8 mouse cellular contexts compared by ENCODE assay signal in the genomic region with DNA sequence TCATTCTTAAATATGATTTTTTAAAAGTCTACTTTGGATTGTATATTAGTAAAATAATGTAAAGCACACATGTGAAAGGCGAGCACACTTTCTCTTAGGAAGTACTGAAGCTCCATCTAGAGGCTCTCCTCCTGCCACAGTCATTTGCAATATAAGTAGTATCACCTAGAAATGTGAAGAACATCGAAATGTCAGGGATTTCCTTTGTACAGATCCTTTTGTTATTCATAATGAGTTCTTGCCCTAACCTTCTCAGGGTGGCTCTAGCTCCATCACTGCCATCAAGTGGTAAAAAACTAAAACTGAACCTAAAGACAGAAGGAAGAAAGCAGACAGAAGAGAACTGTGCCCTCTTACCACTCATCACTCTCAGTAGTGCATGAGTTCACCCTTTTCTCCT. TPM values are rescaled to one million over a fixed set of nuclear protein-coding genes. Genes with fewer than 3 reads are reported as not detected.
DNase-seq lines count a peak whose midpoint lies in the region; ATAC-seq and TF ChIP-seq lines count a peak whose summit lies in the region.

No protein-coding gene starts in this region.

- no peaks in the 10 kb centered on the region for H3K4me1 ChIP-seq in cortical plate, adult 2 months (ENCODE audit: control insufficient read depth, insufficient read depth, low read length)
- H3K4me1 ChIP-seq in midbrain, embryonic 15.5 days, result no peaks in the 10 kb centered on the region

- no peak overlapping the region for H3K9ac ChIP-seq in midbrain, embryonic 15.5 days

- H3K4me3 ChIP-seq in left cerebral cortex, adult 2 months, result no peak overlapping the region
- H3K4me3 ChIP-seq in cortical plate, adult 2 months (ENCODE audit: insufficient read depth, low read length), result no peak overlapping the region
- H3K4me3 ChIP-seq in midbrain, embryonic 15.5 days, result no peak overlapping the region

- H3K36me3 ChIP-seq in midbrain, embryonic 15.5 days (replicated peaks), result no peaks in the 10 kb centered on the region

- H3K4me2 ChIP-seq in midbrain, embryonic 15.5 days, result no peak overlapping the region

- peak; percentile 77 for ATAC-seq in midbrain, embryonic 15.5 days (replicated peaks)

- TF ChIP-seq CTCF in left cerebral cortex, adult 2 months (IDR thresholded peaks at IDR 0.05), result peak; percentile 49
- peak; percentile 26; the same call in 1 of the 2 replicates for TF ChIP-seq CTCF in cortical plate, adult 2 months (IDR thresholded peaks at IDR 0.05; ENCODE audit: extremely low read depth, insufficient read depth, low read length)

- no peaks in the 10 kb centered on the region for H3K27me3 ChIP-seq in midbrain, embryonic 15.5 days (replicated peaks)

- H3K27ac ChIP-seq in left cerebral cortex, adult 2 months, result no peak overlapping the region
- H3K27ac ChIP-seq in cortical plate, adult 2 months (ENCODE audit: insufficient read depth, low read length), result no peak overlapping the region
- no peak overlapping the region for H3K27ac ChIP-seq in midbrain, embryonic 15.5 days

- DNase-seq in left cerebral cortex, adult 2 months (ENCODE audit: extremely low spot score in 1 of 2, low spot score in 2 of 2), result no peak
- DNase-seq in left cerebral cortex, postnatal 10 days (ENCODE audit: extremely low spot score in 1 of 2, low spot score in 2 of 2), result no peak
- peak; percentile 39 for DNase-seq in MN1 (ENCODE audit: low spot score)
- DNase-seq in thymus, adult 18-20 months, result no peak
- DNase-seq in urinary bladder, adult 2 months (ENCODE audit: low spot score), result no peak
- no peak for DNase-seq in yolk sac, embryonic 10.5 days (ENCODE audit: low spot score)

- WGBS in midbrain, embryonic 15.5 days, result 41% methylated on average over 2 of the region's 2 CpGs

- intact Hi-C loops in left cerebral cortex, adult 2 months (cut with DNase I), result loop anchor here (2.0 to 5.0 kb wide), 2 partner anchors 317 to 921 kb away; no protein-coding TSS in a partner anchor
- intact Hi-C loops in left cerebral cortex, postnatal 10 days (cut with DNase I), result loop anchor here (10.0 kb wide), 1 partner anchor 319 kb away; no protein-coding TSS in a partner anchor

- no peak for TF ChIP-seq POLR2A in cortical plate, adult 2 months (IDR thresholded peaks at IDR 0.05; ENCODE audit: extremely low read depth, insufficient read depth, low read length)

- no peaks in the 10 kb centered on the region for H3K9me3 ChIP-seq in midbrain, embryonic 15.5 days

RNA-seq across cellular contexts. Expression of a gene that starts 49.2 kb away (rescaled TPM):
- total RNA-seq in left cerebral cortex, adult 2 months (2021), result 10 to 100 TPM; 19.9 to 25.6 TPM
- total RNA-seq in left cerebral cortex, postnatal 10 days (2021), result 10 to 100 TPM; 13.1 to 13.3 TPM
- 13.7 and 14.9 TPM in 2 replicates for polyA plus RNA-seq in cortical plate, adult 2 months (2012; rRNA removed)
- 20.0 and 21.2 TPM in 2 replicates for polyA plus RNA-seq in midbrain, embryonic 15.5 days (2015; fragmentation: Nextera tagmentation; extraction: Ambion mirVana)
- 23.6 and 27.5 TPM in 2 replicates for polyA plus RNA-seq in urinary bladder, adult 2 months (2012; rRNA removed)
